Mouse (Mus musculus): ENCODE measurements at regions not wholly inside any gene's neighbourhood (a gene's known extent, or its start where the extent isn't known, plus 50 kb on each side); places are given as distances from the start of the nearest gene placed in this dataset.

- DNase-seq, result no peak
These were observed 183.2 kb downstream of the 4933412E24Rik start for GRCm38 (mm10) chr15:59833232-59833631.

GRCm38 (mm10) chr15:59831481-59831880, 184.9 kb downstream of the 4933412E24Rik start:
- no peak for DNase-seq

GRCm38 (mm10) chr15:59830553-59831462, 185.6 kb downstream of the 4933412E24Rik start:
- no peak for DNase-seq

GRCm38 (mm10) chr15:59828421-59828820, 188.0 kb downstream of the 4933412E24Rik start:
- DNase-seq, result peak; percentile 83

- DNase-seq, result peak; percentile 65
These were observed 190.1 kb downstream of the 4933412E24Rik start for GRCm38 (mm10) chr15:59826164-59826950.

GRCm38 (mm10) chr15:59823921-59824320, 192.5 kb downstream of the 4933412E24Rik start:
- no peak for DNase-seq

GRCm38 (mm10) chr15:59822995-59823681, 193.3 kb downstream of the 4933412E24Rik start:
- no peak for DNase-seq

GRCm38 (mm10) chr15:59820317-59820716, 196.1 kb downstream of the 4933412E24Rik start:
- DNase-seq, result no peak

- DNase-seq, result no peak
These were observed 200.4 kb downstream of the 4933412E24Rik start for GRCm38 (mm10) chr15:59816031-59816430.

- DNase-seq, result no peak
These were observed 204.8 kb downstream of the 4933412E24Rik start for GRCm38 (mm10) chr15:59811566-59811965.

GRCm38 (mm10) chr15:59809361-59809760, 207.1 kb downstream of the 4933412E24Rik start:
- DNase-seq, result no peak

- DNase-seq, result no peak
These were observed 208.7 kb downstream of the 4933412E24Rik start for GRCm38 (mm10) chr15:59807723-59808122.

GRCm38 (mm10) chr15:59805771-59806170, 210.6 kb downstream of the 4933412E24Rik start:
- no peak for DNase-seq

GRCm38 (mm10) chr15:59804821-59805220, 211.6 kb downstream of the 4933412E24Rik start:
- no peak for DNase-seq

- DNase-seq, result no peak
These were observed 212.0 kb downstream of the 4933412E24Rik start for GRCm38 (mm10) chr15:59804394-59804793.

- no peak for DNase-seq
These were observed 214.1 kb downstream of the 4933412E24Rik start for GRCm38 (mm10) chr15:59802276-59802675.

GRCm38 (mm10) chr15:59799124-59799815, 217.1 kb downstream of the 4933412E24Rik start:
- DNase-seq, result no peak

GRCm38 (mm10) chr15:59798486-59798885, 217.9 kb downstream of the 4933412E24Rik start:
- DNase-seq, result no peak

GRCm38 (mm10) chr15:59795717-59796116, 220.7 kb downstream of the 4933412E24Rik start:
- DNase-seq, result peak; percentile 42

- DNase-seq, result no peak
These were observed 221.5 kb downstream of the 4933412E24Rik start for GRCm38 (mm10) chr15:59794871-59795270.

GRCm38 (mm10) chr15:59786706-59787425, 229.5 kb downstream of the 4933412E24Rik start:
- DNase-seq, result no peak

GRCm38 (mm10) chr15:59785981-59786380, 230.4 kb downstream of the 4933412E24Rik start:
- no peak for DNase-seq

All from cerebellum, adult 9-10 months (tissue).